Mouse (Mus musculus) activated CD4-positive, CD25-positive, alpha-beta regulatory T cell, adult 9 weeks (primary cell): ENCODE data around the gene Olfr1388. TPM values are rescaled to one million over a fixed set of nuclear protein-coding genes. Genes with fewer than 3 reads are reported as not detected.

Experiments
- polyA plus RNA-seq: library from polyadenylated mRNA; unstranded; fragments of 100-300 nt; shearing (Covaris generic); gene quantifications from one replicate; pipeline ENCODE4 v1.2.1, GENCODE M21; 2017

The Olfr1388 gene
- polyA plus RNA-seq: 0.09 TPM

GRCm38 (mm10) chr11:49436411-49436810 is at the start of gene Olfr1388:
TSS of gene Olfr1388 (plus strand) at chr11:49436624.

GRCm38 (mm10) chr11:49422767-49423166 is 13.7 kb upstream of the Olfr1388 start, which contains the start of gene Olfr1389:
TSS of gene Olfr1389 (plus strand) at chr11:49423067.

GRCm38 (mm10) chr11:49455043-49455442 is 18.6 kb downstream of the Olfr1388 start, which contains the start of gene Olfr1387:
TSS of gene Olfr1387 (plus strand) at chr11:49455343.

GRCm38 (mm10) chr11:49464746-49465145 is 28.3 kb downstream of the Olfr1388 start, which contains the start of gene Olfr1386:
TSS of gene Olfr1386 (plus strand) at chr11:49465046.

GRCm38 (mm10) chr11:49488770-49489169 is 52.3 kb downstream of the Olfr1388 start, which contains the start of gene Olfr1385:
TSS of gene Olfr1385 (plus strand) at chr11:49489070.

Other genes starting within 250 kb of the Olfr1388 start
- gene Btnl9, start 249.5 kb upstream of the Olfr1388 start, polyA plus RNA-seq: not detected
- 78.7 TPM for gene Zfp62, start 233.3 kb upstream of the Olfr1388 start, polyA plus RNA-seq
- 128 TPM for gene Mgat1, start 192.4 kb upstream of the Olfr1388 start, polyA plus RNA-seq
- gene Olfr1393, start 158.3 kb upstream of the Olfr1388 start, polyA plus RNA-seq: not detected
- not detected for gene Olfr1392, start 151.3 kb upstream of the Olfr1388 start, polyA plus RNA-seq
- not detected for gene Olfr10, start 131.9 kb upstream of the Olfr1388 start, polyA plus RNA-seq
- not detected for gene Olfr1391, start 113.9 kb upstream of the Olfr1388 start, polyA plus RNA-seq
- gene Olfr1390, start 101.4 kb upstream of the Olfr1388 start, polyA plus RNA-seq: not detected
- gene Olfr1389, start 13.6 kb upstream of the Olfr1388 start, polyA plus RNA-seq: not detected
- gene Olfr1387, start 18.7 kb downstream of the Olfr1388 start, polyA plus RNA-seq: not detected
- gene Olfr1386, start 28.4 kb downstream of the Olfr1388 start, polyA plus RNA-seq: not detected
- gene Olfr1385, start 52.4 kb downstream of the Olfr1388 start, polyA plus RNA-seq: 0.15 TPM
- not detected for gene Olfr1384, start 70.1 kb downstream of the Olfr1388 start, polyA plus RNA-seq
- not detected for gene Olfr1383, start 83.0 kb downstream of the Olfr1388 start, polyA plus RNA-seq
- not detected for gene Olfr1382, start 91.6 kb downstream of the Olfr1388 start, polyA plus RNA-seq
- gene Olfr1381, start 106.8 kb downstream of the Olfr1388 start, polyA plus RNA-seq: not detected
- not detected for gene Olfr1380, start 120.3 kb downstream of the Olfr1388 start, polyA plus RNA-seq
- gene Flt4, start 172.6 kb downstream of the Olfr1388 start, polyA plus RNA-seq: not detected
- gene Scgb3a1, start 227.0 kb downstream of the Olfr1388 start, polyA plus RNA-seq: not detected